Mouse (Mus musculus) adrenal gland, adult 10 weeks (tissue): ENCODE data around the gene Cyp2e1. TPM values are rescaled to one million over a fixed set of nuclear protein-coding genes. Genes with fewer than 3 reads are reported as not detected.

ENCODE experiments used
- polyA plus RNA-seq: library from polyadenylated mRNA; stranded (reverse); fragments of 350-450 nt; fragmentation: Illumina TruSeq; extraction: RNeasy Lipid Tissue Mini Kit (QIAGEN cat#74804); gene quantifications from one replicate; pipeline ENCODE4 v1.2.3, GENCODE M21; 2014; ENCODE audit warnings: low read depth, low replicate concordance

Cyp2e1 gene
- 641 TPM for polyA plus RNA-seq

GRCm38 (mm10) chr7:140763447-140764020, at the start of gene Cyp2e1:
Cyp2e1 (plus strand) TSS chr7:140763739.

GRCm38 (mm10) chr7:140787406-140788052, 24.0 kb downstream of the Cyp2e1 start, which contains the start of gene Syce1:
Syce1 (minus strand) TSS chr7:140787852.

GRCm38 (mm10) chr7:140821653-140822329, 58.3 kb downstream of the Cyp2e1 start, which contains the start of gene Zfp941:
Zfp941 (minus strand) TSS chr7:140822178.

Other genes with a start within 250 kb of the Cyp2e1 start
- not detected for gene Olfr538, start 195.9 kb upstream of the Cyp2e1 start, polyA plus RNA-seq
- gene Olfr46, start 162.5 kb upstream of the Cyp2e1 start, polyA plus RNA-seq, result not detected
- gene Olfr61, start 134.8 kb upstream of the Cyp2e1 start, polyA plus RNA-seq, result not detected
- not detected for gene Olfr53, start 117.3 kb upstream of the Cyp2e1 start, polyA plus RNA-seq
- gene Olfr539, start 103.8 kb upstream of the Cyp2e1 start, polyA plus RNA-seq, result not detected
- not detected for gene Olfr45, start 81.8 kb upstream of the Cyp2e1 start, polyA plus RNA-seq
- gene Olfr541, start 66.5 kb upstream of the Cyp2e1 start, polyA plus RNA-seq, result not detected
- not detected for gene Syce1, start 24.1 kb downstream of the Cyp2e1 start, polyA plus RNA-seq
- gene Zfp941, start 58.4 kb downstream of the Cyp2e1 start, polyA plus RNA-seq, result 2.6 TPM
- gene Urah, start 71.3 kb downstream of the Cyp2e1 start, polyA plus RNA-seq, result not detected
- gene Scgb1c1, start 81.8 kb downstream of the Cyp2e1 start, polyA plus RNA-seq, result not detected
- not detected for gene Odf3, start 84.1 kb downstream of the Cyp2e1 start, polyA plus RNA-seq
- gene Gm45785, start 92.6 kb downstream of the Cyp2e1 start, polyA plus RNA-seq, result not detected
- gene Ric8a, start 93.2 kb downstream of the Cyp2e1 start, polyA plus RNA-seq, result 6.5 TPM
- gene Bet1l, start 93.8 kb downstream of the Cyp2e1 start, polyA plus RNA-seq, result 2.8 TPM
- gene Psmd13, start 118.2 kb downstream of the Cyp2e1 start, polyA plus RNA-seq, result 154 TPM
- gene Sirt3, start 118.6 kb downstream of the Cyp2e1 start, polyA plus RNA-seq, result 2.4 TPM
- 4.0 TPM for gene Cox8b, start 136.7 kb downstream of the Cyp2e1 start, polyA plus RNA-seq
- gene Nlrp6, start 157.2 kb downstream of the Cyp2e1 start, polyA plus RNA-seq, result 0.35 TPM
- 2.7 TPM for gene Pgghg, start 177.7 kb downstream of the Cyp2e1 start, polyA plus RNA-seq
- gene Ifitm5, start 186.6 kb downstream of the Cyp2e1 start, polyA plus RNA-seq, result not detected
- not detected for gene Gm45717, start 192.2 kb downstream of the Cyp2e1 start, polyA plus RNA-seq
- gene Ifitm2, start 192.2 kb downstream of the Cyp2e1 start, polyA plus RNA-seq, result 160 TPM
- gene Ifitm1, start 203.5 kb downstream of the Cyp2e1 start, polyA plus RNA-seq, result 1.6 TPM
- gene Ifitm3, start 247.0 kb downstream of the Cyp2e1 start, polyA plus RNA-seq, result 14.5 TPM